Comparison of ENCODE assay signal across 7 mouse cellular contexts in the genomic region with DNA sequence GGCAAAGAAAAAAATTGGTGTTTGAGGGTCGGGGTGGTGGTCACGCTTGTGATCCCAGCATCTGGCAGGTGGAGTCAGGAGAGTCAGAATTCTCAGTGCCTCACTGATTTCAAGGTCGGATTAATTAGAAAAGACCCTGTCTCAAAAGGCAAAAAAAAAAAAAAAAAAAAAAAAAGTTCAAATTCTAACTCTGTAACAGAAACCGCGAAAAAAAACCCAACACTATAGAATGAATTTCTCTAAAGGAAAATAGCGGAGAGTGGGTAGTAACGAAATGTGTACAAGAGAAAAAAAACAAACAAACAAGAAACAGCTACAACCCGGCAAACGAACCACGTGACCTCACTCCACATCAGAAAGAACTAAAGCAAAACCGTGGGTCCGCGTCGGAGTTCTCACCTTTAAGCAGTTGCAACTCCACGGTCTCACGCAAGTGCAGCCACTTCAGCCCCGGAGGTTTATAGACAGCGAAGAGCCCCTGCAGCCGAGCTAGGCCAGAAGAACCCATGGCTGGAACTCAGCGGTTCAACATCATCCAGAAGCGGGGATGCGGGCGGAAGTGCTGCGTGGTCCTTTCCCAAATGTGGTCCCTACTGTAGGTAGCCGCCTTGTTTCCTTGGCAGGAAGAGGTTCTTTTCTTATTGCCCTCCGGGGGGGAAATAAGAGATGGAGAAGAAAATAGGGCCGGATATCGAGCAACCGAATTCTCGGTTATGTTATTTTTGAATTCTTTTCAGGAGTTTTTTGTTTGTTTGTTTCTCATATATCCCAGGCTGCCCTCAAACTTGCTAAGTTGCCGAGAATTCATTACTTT. TPM values are rescaled to one million over a fixed set of nuclear protein-coding genes. Genes with fewer than 3 reads are reported as not detected.
A peak's percentile ranks its signal among the peaks of the same experiment; 100 is the strongest.
DNase-seq lines count a peak whose midpoint lies in the region; ATAC-seq lines count a peak whose summit lies in the region.

A gene (plus strand): TSS at position 390 of the 814 bp plus-strand sequence.

- peak; percentile 89 for ATAC-seq in intestine, embryonic 15.5 days

- H3K4me3 ChIP-seq in intestine, embryonic 15.5 days (replicated peaks) = peak within 1 kb of the TSS; percentile 84
- peak within 1 kb of the TSS; percentile 91 for H3K4me3 ChIP-seq in midbrain, embryonic 10.5 days

- H3K36me3 ChIP-seq in intestine, embryonic 15.5 days = peaks cover 33% of the 10 kb centered on the region
- peaks cover 69% of the 10 kb centered on the region for H3K36me3 ChIP-seq in midbrain, embryonic 10.5 days

- peak within 1 kb of the TSS; percentile 81 for H3K9ac ChIP-seq in intestine, embryonic 15.5 days

- H3K4me1 ChIP-seq in intestine, embryonic 15.5 days (replicated peaks) = peaks cover 7% of the 10 kb centered on the region; the same call in 1 of the 2 replicates
- peaks cover 24% of the 10 kb centered on the region for H3K4me1 ChIP-seq in midbrain, embryonic 10.5 days

- H3K27me3 ChIP-seq in intestine, embryonic 15.5 days (replicated peaks) = no peaks in the 10 kb centered on the region
- no peaks in the 10 kb centered on the region for H3K27me3 ChIP-seq in midbrain, embryonic 10.5 days (ENCODE audit: low read depth, poor library complexity, severe bottlenecking)

- H3K9me3 ChIP-seq in intestine, embryonic 15.5 days = no peaks in the 10 kb centered on the region
- peaks cover under 1% of the 10 kb centered on the region for H3K9me3 ChIP-seq in midbrain, embryonic 10.5 days (replicated peaks)

- 2% methylated on average over 31 of the region's 31 CpGs for WGBS in intestine, embryonic 15.5 days
- 1% methylated on average over 31 of the region's 31 CpGs for WGBS in midbrain, embryonic 10.5 days

- intact Hi-C loops in gastrocnemius, postnatal 36 days (cut with DNase I) = no loop called here
- intact Hi-C loops in left cerebral cortex, postnatal 25 days (cut with DNase I) = no loop called here

- DNase-seq in adrenal gland, adult 18-20 months (ENCODE audit: low spot score in 2 of 2) = peak; percentile 75 to 79
- peak; percentile 93 for DNase-seq in embryo, embryonic 11 days
- DNase-seq in gastrocnemius, postnatal 36 days = peak; percentile 82 to 87
- DNase-seq in left cerebral cortex, postnatal 25 days (ENCODE audit: low spot score in 2 of 2) = peak; percentile 92 to 96
- DNase-seq in midbrain, embryonic 10.5 days (ENCODE audit: low spot score) = peak; percentile 89
- DNase-seq in right cerebral cortex, postnatal 4 days = peak; percentile 80

- peak within 1 kb of the TSS; percentile 86 for H3K4me2 ChIP-seq in intestine, embryonic 15.5 days (replicated peaks)

- H3K27ac ChIP-seq in intestine, embryonic 15.5 days = peak within 1 kb of the TSS; percentile 77
- H3K27ac ChIP-seq in midbrain, embryonic 10.5 days (replicated peaks) = peak within 1 kb of the TSS; percentile 89

RNA-seq across cellular contexts. Expression of the gene that starts here (rescaled TPM):
- total RNA-seq in adrenal gland, adult 18-20 months (2021) = 10 to 100 TPM; 21.0 to 23.4 TPM
- 10 to 100 TPM in 1 of 2 experiments, 1 to 10 TPM in 1; 8.1 to 11.2 TPM for total RNA-seq in gastrocnemius, postnatal 36 days (2021)
- 45.7 and 56.6 TPM in 2 replicates for polyA plus RNA-seq in intestine, embryonic 15.5 days (2015; fragmentation: Nextera tagmentation; extraction: Ambion mirVana)
- 10 to 100 TPM; 28.1 to 28.9 TPM for total RNA-seq in left cerebral cortex, postnatal 25 days (2021)
- 48.1 and 48.6 TPM in 2 replicates for polyA plus RNA-seq in midbrain, embryonic 10.5 days (2016; fragmentation: Nextera tagmentation; extraction: Ambion mirVana)

Comparison
In these comparisons a context has a peak if more than half of its experiments do, and no peak if none do; other contexts are left out.
1. Peak in every context shown above with its lines: DNase-seq, ATAC-seq, H3K4me3 ChIP-seq and H3K27ac ChIP-seq.